Comparison of ENCODE assay signal across 15 mouse cellular contexts in genomic region chr4:155184248-155185070, GRCm38 (mm10). TPM values are rescaled to one million over a fixed set of nuclear protein-coding genes. Genes with fewer than 3 reads are reported as not detected.
DNase-seq lines count a peak whose midpoint lies in the region; ATAC-seq and TF ChIP-seq lines count a peak whose summit lies in the region.
"Had no signal": no experiment of that assay in that cellular context is flagged by ENCODE, and none has a peak within 500 bp of the region (broad histone marks: within the 10 kb centered on the region; RNA-seq: fewer than 3 reads in every experiment).

No protein-coding gene starts in this region.

- no peaks in the 10 kb centered on the region for H3K9me3 ChIP-seq in heart, embryonic 12.5 days (replicated peaks)
- no peaks in the 10 kb centered on the region for H3K9me3 ChIP-seq in lung, embryonic 14.5 days (ENCODE audit: low read depth, low read length)
- no peaks in the 10 kb centered on the region for H3K9me3 ChIP-seq in heart, embryonic 16.5 days (replicated peaks; ENCODE audit: control insufficient read depth, low read length)
- H3K9me3 ChIP-seq in intestine, postnatal 0 days (ENCODE audit: control insufficient read depth): no peaks in the 10 kb centered on the region
- H3K9me3 ChIP-seq: liver, embryonic 15.5 days; megakaryocyte, embryonic 14.5 days had no signal

- H3K27ac ChIP-seq in heart, embryonic 12.5 days (ENCODE audit: poor library complexity, severe bottlenecking): peak overlapping the region; percentile 85
- peak overlapping the region; percentile 77; the same call in 1 of the 2 replicates for H3K27ac ChIP-seq in lung, embryonic 14.5 days (ENCODE audit: low read depth)
- peak overlapping the region; percentile 90 for H3K27ac ChIP-seq in heart, embryonic 16.5 days (ENCODE audit: low read length)
- peak overlapping the region; percentile 28; the same call in 1 of the 2 replicates for H3K27ac ChIP-seq in intestine, postnatal 0 days (ENCODE audit: low read depth, low read length)
- H3K27ac ChIP-seq: layer of hippocampus, adult 2 months; liver, embryonic 15.5 days had no signal

- H3K4me3 ChIP-seq in heart, embryonic 12.5 days: 0 out of 2 replicates have a peak overlapping the region, but pooled peaks have one; percentile 0
- H3K4me3 ChIP-seq in lung, embryonic 14.5 days (ENCODE audit: low read depth, low read length): no peak overlapping the region
- H3K4me3 ChIP-seq in heart, embryonic 16.5 days (ENCODE audit: low read length): 0 out of 2 replicates have a peak overlapping the region, but pooled peaks have one; percentile 10
- H3K4me3 ChIP-seq in intestine, postnatal 0 days (ENCODE audit: low read depth, low read length): no peak overlapping the region
- H3K4me3 ChIP-seq: layer of hippocampus, adult 2 months; liver, embryonic 15.5 days; megakaryocyte, embryonic 14.5 days had no signal

- peak; percentile 49; the same call in 1 of the 2 replicates for ATAC-seq in heart, embryonic 12.5 days (ENCODE audit: insufficient number of reproducible peaks, low FRiP score)
- no peak for ATAC-seq in lung, embryonic 14.5 days (ENCODE audit: insufficient read depth)
- ATAC-seq in heart, embryonic 16.5 days (replicated peaks; ENCODE audit: extremely low read depth, insufficient read depth, low FRiP score): peak; percentile 46; the same call in 1 of the 2 replicates
- ATAC-seq in intestine, postnatal 0 days: no peak

- H3K36me3 ChIP-seq in heart, embryonic 12.5 days: no peaks in the 10 kb centered on the region
- H3K36me3 ChIP-seq in lung, embryonic 14.5 days (ENCODE audit: insufficient read depth): no peaks in the 10 kb centered on the region
- no peaks in the 10 kb centered on the region for H3K36me3 ChIP-seq in heart, embryonic 16.5 days (ENCODE audit: control insufficient read depth, insufficient read depth)
- 0 out of 2 replicates have a peak, but pooled peaks cover 5% of the 10 kb centered on the region for H3K36me3 ChIP-seq in intestine, postnatal 0 days (ENCODE audit: control insufficient read depth, insufficient read depth)
- H3K36me3 ChIP-seq: liver, embryonic 15.5 days had no signal

- peak overlapping the region; percentile 45 for H3K9ac ChIP-seq in heart, embryonic 12.5 days
- H3K9ac ChIP-seq in lung, embryonic 14.5 days: no peak overlapping the region
- H3K9ac ChIP-seq in heart, embryonic 16.5 days (ENCODE audit: low read length): peak overlapping the region; percentile 60
- no peak overlapping the region for H3K9ac ChIP-seq in intestine, postnatal 0 days (ENCODE audit: low read depth, low read length)
- H3K9ac ChIP-seq: liver, embryonic 15.5 days had no signal

- TF ChIP-seq CTCF in lung, embryonic 14.5 days (IDR thresholded peaks at IDR 0.05; ENCODE audit: low read depth): no peak
- no peak for TF ChIP-seq CTCF in intestine, postnatal 0 days (IDR thresholded peaks at IDR 0.05; ENCODE audit: low read depth)

- 37% methylated on average over 18 of the region's 18 CpGs for WGBS in heart, embryonic 12.5 days
- 57% methylated on average over 18 of the region's 18 CpGs for WGBS in lung, embryonic 14.5 days
- WGBS in heart, embryonic 16.5 days: 30% methylated on average over 18 of the region's 18 CpGs
- WGBS in intestine, postnatal 0 days: 62% methylated on average over 18 of the region's 18 CpGs

- H3K27me3 ChIP-seq in heart, embryonic 12.5 days (replicated peaks): no peaks in the 10 kb centered on the region
- no peaks in the 10 kb centered on the region for H3K27me3 ChIP-seq in lung, embryonic 14.5 days (ENCODE audit: insufficient read depth, low read length)
- H3K27me3 ChIP-seq in heart, embryonic 16.5 days (ENCODE audit: control insufficient read depth, insufficient read depth, low read length): no peaks in the 10 kb centered on the region
- no peaks in the 10 kb centered on the region for H3K27me3 ChIP-seq in intestine, postnatal 0 days (replicated peaks; ENCODE audit: control insufficient read depth, insufficient read depth, low read length)
- H3K27me3 ChIP-seq: liver, embryonic 15.5 days; megakaryocyte, embryonic 14.5 days had no signal

- no peak for DNase-seq in heart, adult 8-10 months (ENCODE audit: low spot score)
- peak; percentile 80 for DNase-seq in lung, embryonic 14.5 days
- no peak for DNase-seq in lung, adult 18-20 months
- no peak for DNase-seq in left cerebral cortex, adult 18-20 months (ENCODE audit: low spot score in 2 of 2)
- DNase-seq in spleen, postnatal 4 days (ENCODE audit: low spot score in 2 of 2): no peak
- DNase-seq: adrenal gland, postnatal 10 days; cerebellum, postnatal 14 days; kidney, adult 8-10 months; thymus, postnatal 25 days had no signal

- H3K4me1 ChIP-seq in heart, embryonic 12.5 days (replicated peaks): peaks cover 82% of the 10 kb centered on the region
- H3K4me1 ChIP-seq in lung, embryonic 14.5 days (ENCODE audit: insufficient read depth): peaks cover 41% of the 10 kb centered on the region
- peaks cover 72% of the 10 kb centered on the region for H3K4me1 ChIP-seq in heart, embryonic 16.5 days (ENCODE audit: control insufficient read depth, insufficient read depth, low read length)
- peaks cover 28% of the 10 kb centered on the region for H3K4me1 ChIP-seq in intestine, postnatal 0 days (replicated peaks; ENCODE audit: control insufficient read depth, insufficient read depth, low read length)

- peak overlapping the region; percentile 48 for H3K4me2 ChIP-seq in heart, embryonic 12.5 days
- H3K4me2 ChIP-seq in lung, embryonic 14.5 days: peak overlapping the region; percentile 35; the same call in 1 of the 2 replicates
- peak overlapping the region; percentile 57 for H3K4me2 ChIP-seq in heart, embryonic 16.5 days (ENCODE audit: low read depth, low read length)
- H3K4me2 ChIP-seq in intestine, postnatal 0 days (replicated peaks; ENCODE audit: low read depth): no peak overlapping the region; the same call in 1 of the 2 replicates
- H3K4me2 ChIP-seq: liver, embryonic 15.5 days had no signal

RNA-seq across cellular contexts. Expression of gene Ski, which starts 37.9 kb away (rescaled TPM):
- 11.9 and 14.0 TPM in 2 replicates for polyA plus RNA-seq in heart, embryonic 12.5 days (2016; fragmentation: Nextera tagmentation; extraction: Ambion mirVana)
- total RNA-seq in heart, adult 8-10 months (2022): 10 to 100 TPM; 44.5 to 53.3 (median 49.0) TPM
- 23.7 and 25.8 TPM in 2 replicates for polyA plus RNA-seq in lung, embryonic 14.5 days (2014; fragmentation: Nextera tagmentation; extraction: Ambion mirVana)
- polyA plus RNA-seq in heart, embryonic 16.5 days (2015; fragmentation: Nextera tagmentation; extraction: Ambion mirVana): 12.1 and 12.3 TPM in 2 replicates
- 13.3 and 14.0 TPM in 2 replicates for polyA plus RNA-seq in intestine, postnatal 0 days (2015; fragmentation: Nextera tagmentation; extraction: Ambion mirVana)
- 100 to 1,000 TPM; 115 to 128 TPM for total RNA-seq in left cerebral cortex, adult 18-20 months (2021)

Comparison
In these comparisons a context has a peak if more than half of its experiments do, and no peak if none do; other contexts are left out.
1. ATAC-seq: peak in heart, embryonic 12.5 days (single experiment) and heart, embryonic 16.5 days (single experiment); none in lung, embryonic 14.5 days (single experiment) and intestine, postnatal 0 days (single experiment).
2. H3K27ac ChIP-seq: peak in every context shown above with its lines; median percentile 90 in heart, embryonic 16.5 days; 85 in heart, embryonic 12.5 days; 77 in lung, embryonic 14.5 days; 28 in intestine, postnatal 0 days.
3. H3K4me3 ChIP-seq: peak in heart, embryonic 12.5 days (single experiment) and heart, embryonic 16.5 days (single experiment); none in lung, embryonic 14.5 days (single experiment) and intestine, postnatal 0 days (single experiment).
4. H3K9ac ChIP-seq: peak in heart, embryonic 12.5 days (single experiment) and heart, embryonic 16.5 days (single experiment); none in lung, embryonic 14.5 days (single experiment) and intestine, postnatal 0 days (single experiment).